Mouse (Mus musculus) cerebellum, adult 18-20 months (tissue): Measurements from ENCODE around the gene Rab8a.
A peak's percentile ranks its signal among the peaks of the same experiment; 100 is the strongest.

Experiments used
- DNase-seq, 2 experiments: peaks; one replicate each; pipeline ENCODE4 v3.0.0; 2021

Rab8a gene

DNA sequence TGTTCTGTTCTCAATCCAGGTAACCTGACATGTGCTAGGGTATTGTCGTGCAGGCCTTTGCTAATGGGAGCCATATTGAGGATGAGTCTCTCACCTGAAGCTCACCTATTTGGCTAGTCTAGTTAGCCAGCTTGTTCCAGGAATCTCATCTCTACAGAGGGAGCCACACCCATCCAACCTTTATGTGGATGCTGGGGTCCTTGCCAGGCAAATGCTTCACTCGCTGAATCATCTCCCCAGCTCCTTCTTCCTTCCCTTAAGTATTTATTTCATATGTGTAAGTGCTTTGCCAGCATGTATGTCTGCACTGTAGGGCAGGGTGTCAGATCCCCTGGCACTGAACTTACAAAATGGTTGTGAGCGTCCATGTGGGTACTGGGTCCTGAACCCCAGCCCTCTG is 14.4 kb upstream of the Rab8a start:
- no peak for DNase-seq

DNA sequence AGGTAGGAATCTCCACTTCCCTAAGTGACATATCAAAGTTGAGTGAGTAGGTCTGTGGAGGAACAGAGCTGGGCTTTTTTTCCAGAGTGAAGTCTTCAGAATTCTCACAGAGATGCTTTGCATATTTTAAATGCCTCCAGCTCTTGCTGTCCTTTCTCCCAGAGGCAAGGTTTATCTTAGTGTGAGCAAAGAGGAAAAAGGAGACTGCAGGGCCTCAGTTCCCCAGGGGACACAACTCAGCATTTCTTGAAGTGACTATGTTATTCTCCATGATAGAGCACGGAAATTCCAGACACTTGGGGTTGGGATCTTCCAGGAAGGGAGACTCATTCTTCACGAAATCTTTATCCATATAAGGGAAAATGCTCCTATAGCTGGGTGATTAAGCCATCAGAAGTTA is 13.7 kb upstream of the Rab8a start:
- no peak for DNase-seq

GRCm38 (mm10) chr8:72149056-72149455 is 11.9 kb upstream of the Rab8a start:
- no peak for DNase-seq

GRCm38 (mm10) chr8:72151418-72152078 is 9.5 kb upstream of the Rab8a start:
- DNase-seq: no peak

DNA sequence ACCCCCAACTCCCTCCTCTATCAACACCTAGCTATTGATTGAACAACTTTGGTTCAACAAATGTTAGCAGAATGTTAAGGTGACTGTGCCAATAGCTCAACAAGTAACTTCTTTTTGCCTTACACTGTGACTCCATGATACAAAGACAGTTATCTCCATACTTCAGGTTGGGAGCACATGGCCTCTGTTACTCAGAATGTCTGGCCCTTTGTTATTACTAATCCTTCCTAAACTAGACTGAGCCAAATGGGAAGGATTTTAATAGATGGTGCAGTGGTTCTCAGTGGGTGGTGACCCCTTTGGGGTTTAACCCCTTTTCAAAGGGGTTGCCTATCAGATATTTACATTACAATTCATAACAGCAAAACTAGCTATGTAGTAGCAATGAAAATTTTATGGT is 7.6 kb upstream of the Rab8a start:
- DNase-seq: no peak

DNA sequence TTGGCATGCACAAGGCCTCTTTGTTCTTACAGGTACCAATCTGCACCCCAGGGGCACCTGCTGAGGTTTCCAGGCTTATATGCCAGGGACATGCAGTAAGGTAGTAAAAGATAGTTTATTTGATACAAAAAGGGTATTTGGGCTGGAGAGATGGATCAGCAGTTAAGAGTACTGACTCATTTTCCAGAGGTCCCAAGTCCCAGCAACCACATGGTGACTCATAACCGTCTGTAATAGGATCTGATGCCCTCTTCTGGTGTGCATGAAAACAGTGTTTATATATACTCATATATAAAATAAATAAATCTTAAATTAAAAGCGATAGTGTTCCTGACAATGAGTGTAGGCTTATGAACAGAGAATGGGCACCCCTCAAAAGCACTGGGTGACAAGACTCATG is 2.9 kb upstream of the Rab8a start:
- DNase-seq: no peak

GRCm38 (mm10) chr8:72158726-72159125 is 2.3 kb upstream of the Rab8a start:
- no peak for DNase-seq

GRCm38 (mm10) chr8:72160007-72160406 is 993 bp upstream of the Rab8a start:
- no peak for DNase-seq

DNA sequence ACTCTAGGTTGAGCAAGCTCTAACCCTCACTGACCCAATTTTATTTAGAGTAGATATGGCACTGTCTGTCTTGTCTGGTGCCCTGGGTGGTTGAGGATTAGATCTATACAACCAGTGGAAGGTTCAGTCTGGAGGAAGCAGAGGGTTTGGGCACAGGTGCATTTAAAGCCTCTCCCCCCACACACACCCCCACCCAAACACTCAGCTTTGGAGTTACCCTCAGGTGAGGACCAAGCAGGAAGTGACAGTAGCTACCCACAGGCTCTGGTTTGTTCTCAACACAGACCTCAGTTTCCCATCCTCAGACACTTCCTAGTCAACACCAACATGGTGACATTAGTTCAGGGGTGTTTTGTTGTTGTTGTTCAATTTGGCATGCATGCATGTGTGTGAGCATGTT is 1.8 kb downstream of the Rab8a start:
- DNase-seq: no peak

GRCm38 (mm10) chr8:72169098-72169668 is 8.2 kb downstream of the Rab8a start:
- no peak for DNase-seq

DNA sequence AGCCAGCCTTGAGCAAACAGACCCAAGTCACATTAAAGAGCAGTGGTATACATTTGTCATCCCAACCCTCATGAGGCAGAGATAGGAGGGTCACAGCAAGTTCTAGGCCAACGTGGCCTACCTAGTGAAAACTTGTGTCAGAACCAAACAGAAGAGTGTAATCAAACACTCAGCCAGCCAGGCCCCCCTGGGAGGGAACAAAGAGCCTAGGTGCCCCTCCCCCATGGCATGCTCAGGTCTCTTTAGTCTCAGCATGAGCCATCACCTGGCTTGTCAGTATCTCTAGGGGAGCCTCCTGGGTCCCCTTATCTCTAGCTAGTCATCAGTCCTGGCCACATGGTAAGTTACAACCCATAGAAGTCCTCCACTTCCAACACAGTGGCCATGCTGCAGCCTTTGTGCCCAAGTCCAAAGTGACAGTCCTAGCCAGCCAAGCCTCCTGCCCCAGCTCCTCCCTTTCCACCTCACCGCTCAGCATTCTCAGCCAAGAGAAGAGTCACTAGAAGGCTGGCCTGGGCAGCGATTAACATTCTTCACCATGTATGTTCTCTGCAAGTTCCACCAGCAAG is 8.8 kb downstream of the Rab8a start:
- no peak for DNase-seq

DNA sequence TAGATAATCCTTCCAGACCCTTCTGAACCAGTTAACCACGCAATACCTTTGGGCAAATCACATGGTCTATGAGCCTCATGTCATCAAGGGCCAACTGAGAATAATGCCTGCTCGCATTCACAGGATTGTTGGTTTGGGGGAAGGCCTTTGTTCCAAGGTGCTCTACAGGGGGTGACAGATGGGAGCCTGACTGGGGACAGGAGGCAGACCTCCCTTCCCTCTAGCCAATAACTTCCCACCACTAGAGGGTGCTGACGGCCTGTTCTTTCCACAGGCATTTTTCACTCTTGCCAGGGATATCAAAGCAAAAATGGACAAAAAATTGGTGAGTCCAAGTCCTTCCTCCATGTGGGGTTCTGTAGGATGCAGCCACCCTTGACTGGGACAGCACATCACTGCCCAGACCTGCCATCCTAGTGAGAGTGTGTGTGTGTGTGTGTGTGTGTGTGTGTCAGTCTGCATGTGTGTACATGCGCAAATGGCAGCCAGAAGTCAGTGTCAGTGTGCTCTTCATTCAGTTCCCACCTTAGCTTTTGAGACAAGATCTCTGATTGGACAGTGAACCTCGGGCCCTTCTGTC is 16.4 kb downstream of the Rab8a start:
- DNase-seq: peak; percentile 78 to 80

DNA sequence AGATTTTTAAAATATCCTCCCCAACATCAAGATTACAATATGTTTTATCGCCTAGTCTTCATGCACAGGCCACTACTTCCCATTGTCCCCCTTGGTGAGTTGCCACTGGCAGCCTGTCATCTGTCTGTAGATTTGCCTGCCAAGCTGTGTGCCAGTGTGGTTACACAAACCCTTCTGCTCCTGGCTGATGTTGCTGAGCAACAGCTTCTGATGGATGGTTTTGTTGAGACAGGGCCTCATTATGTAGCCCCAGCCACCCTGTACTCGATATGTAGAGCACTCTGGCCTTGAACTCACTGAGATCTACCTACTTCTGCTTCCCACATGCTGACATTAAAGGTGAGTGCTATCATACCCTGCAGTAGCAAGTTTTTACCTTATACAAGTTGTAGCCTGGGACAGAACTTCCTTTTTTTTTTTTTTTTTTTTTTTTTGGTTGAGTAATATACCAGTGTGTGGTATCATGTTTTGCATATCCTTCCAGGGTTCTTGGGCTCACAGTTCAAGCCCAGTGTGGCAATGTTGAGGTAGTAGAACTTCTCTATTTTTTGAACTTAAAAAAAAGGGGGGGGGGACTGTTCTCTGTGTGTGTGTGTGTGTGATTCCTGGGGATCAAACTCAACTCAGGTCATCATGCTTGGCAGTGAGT is 22.7 kb downstream of the Rab8a start:
- DNase-seq: no peak

- no peak for DNase-seq
Measured at GRCm38 (mm10) chr8:72187793-72188331, 26.9 kb downstream of the Rab8a start.

GRCm38 (mm10) chr8:72189417-72190214 is 28.6 kb downstream of the Rab8a start, which contains the start of gene Hsh2d:
Gene Hsh2d, plus strand, starts transcription at chr8:72189638.
- DNase-seq: no peak

DNA sequence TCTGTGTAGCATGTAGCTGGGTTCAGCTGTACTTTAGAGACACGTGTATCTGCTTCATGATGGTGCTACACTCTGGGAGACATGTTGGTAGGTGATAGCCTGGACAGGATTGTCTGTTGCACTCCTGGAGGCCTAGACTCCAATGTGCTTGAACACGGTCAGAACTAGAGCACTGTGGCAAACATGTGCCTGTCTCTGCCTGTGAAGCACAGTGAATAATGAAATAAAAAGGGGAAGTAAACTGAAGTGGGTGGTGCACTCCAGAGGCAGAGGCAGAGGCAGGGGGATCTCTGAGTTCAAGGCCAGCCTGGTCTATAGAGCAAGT is 29.2 kb downstream of the Rab8a start:
- DNase-seq: no peak

DNA sequence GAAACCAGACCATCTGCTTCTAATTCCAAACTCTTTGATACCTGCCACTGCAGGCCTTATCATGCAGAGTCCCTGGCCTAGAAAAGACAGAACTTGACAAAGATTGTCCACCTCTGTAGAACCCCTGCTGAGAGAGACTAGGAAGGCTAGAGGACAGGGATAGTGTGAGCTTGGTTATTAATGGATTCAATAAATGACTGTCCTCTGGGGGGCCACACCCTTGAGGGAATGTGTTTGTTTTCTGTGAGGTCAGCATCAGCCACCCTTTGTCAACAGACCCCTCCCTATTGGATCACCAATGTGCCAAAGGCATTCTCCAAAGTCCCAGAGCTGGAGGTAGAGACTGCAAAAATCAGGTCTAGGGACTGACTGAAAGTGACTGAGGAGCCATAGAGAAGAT is 31.1 kb downstream of the Rab8a start:
- no peak for DNase-seq

DNA sequence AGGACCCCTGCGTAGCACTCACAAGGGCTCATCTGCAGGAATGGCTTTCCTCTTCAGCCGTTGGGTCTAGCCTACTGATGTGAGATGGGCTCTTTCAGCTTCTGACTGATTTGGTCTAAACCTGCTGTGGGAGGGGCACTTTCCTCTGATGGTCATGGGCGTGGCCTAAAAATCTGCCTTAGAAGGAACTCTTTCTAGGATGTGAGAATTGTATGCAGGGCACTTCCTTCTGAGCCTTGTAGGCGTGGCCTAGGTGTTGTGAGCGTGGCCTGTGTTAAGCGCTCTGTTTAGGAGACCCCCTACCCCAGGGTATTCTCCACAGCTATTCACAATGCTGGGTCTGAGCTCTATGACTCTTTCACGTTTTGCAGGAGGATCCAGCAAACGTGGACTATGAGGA is 37.0 kb downstream of the Rab8a start:
- no peak for DNase-seq

GRCm38 (mm10) chr8:72208582-72208981 is 47.6 kb downstream of the Rab8a start:
- no peak for DNase-seq

DNA sequence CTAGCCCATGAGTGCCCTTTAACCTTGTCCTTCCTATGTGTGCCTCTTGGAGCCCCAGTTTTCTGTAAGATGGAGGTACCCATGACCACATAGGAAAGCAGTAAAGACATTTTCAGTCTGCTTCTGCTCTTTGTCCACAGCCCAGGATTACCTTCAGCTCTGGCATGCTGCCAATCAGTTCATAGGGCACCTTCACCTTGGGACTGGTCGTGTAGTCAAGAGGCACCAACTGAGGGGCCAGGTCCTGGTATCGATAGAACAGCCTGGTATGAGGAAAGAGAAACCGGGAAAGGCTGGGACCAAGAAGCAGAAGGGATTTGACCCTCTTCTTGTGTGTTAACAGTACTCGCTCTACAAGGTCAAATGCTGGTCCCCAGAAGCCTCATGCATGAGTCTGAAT is 49.2 kb downstream of the Rab8a start:
- no peak for DNase-seq

- DNase-seq: no peak
Measured at GRCm38 (mm10) chr8:72210710-72211109, 49.7 kb downstream of the Rab8a start.

- no peak for DNase-seq
Measured at GRCm38 (mm10) chr8:72211846-72212245, 50.8 kb downstream of the Rab8a start.

DNA sequence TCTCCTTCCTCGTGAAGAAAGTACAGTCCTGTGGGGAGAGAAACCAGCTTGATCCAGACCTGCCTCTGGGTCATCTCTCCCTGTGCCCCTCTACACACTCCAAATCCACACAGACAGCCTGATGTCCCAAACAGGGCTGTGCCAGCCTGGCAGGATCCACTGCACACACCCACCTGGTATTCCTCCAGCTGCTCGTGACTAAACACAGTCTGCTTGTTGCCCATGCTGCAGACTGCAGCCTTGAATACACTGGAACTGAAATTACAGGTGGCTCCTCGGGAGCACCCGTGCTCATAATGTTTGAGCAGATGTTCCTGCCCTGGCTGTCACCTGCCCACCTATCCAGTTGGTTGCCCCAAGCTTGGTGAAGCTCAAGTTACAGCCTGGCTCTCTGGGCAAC is 51.8 kb downstream of the Rab8a start, which contains the start of gene Cib3:
Gene Cib3 (minus strand): TSS at position 87 of the 400 bp plus-strand sequence.
- no peak for DNase-seq
